Mouse (Mus musculus) embryonic facial prominence, embryonic 14.5 days (tissue): ENCODE data around the gene Gimap9. TPM values are rescaled to one million over a fixed set of nuclear protein-coding genes. Genes with fewer than 3 reads are reported as not detected.

Source experiments
- ATAC-seq: fragments of 200-750 bp; cut with Nextera tagmentation; 2 replicates; pipeline ENCODE4 v1.8.0; 2017; ENCODE audit warnings: low read depth, moderate number of reproducible peaks, moderate TSS enrichment
- DNase-seq: peaks from one replicate; pipeline ENCODE4 v3.0.0-alpha.2; 2015; ENCODE audit warnings: low spot score
- H3K27ac ChIP-seq: fragments of 300-500 bp; sonication (generic); replicated peaks from 2 replicates; pipeline ENCODE4 v1.5.1; 2014; ENCODE audit warnings: low read depth, mild to moderate bottlenecking, low read length, moderate library complexity
- H3K27me3 ChIP-seq: fragments of 300-500 bp; sonication (generic); replicated peaks from 2 replicates; pipeline ENCODE4 v1.6.1; 2014; ENCODE audit warnings: low read length; ENCODE audit not compliant: control insufficient read depth, insufficient read depth
- H3K36me3 ChIP-seq: fragments of 300-500 bp; sonication (generic); 2 replicates; pipeline ENCODE4 v1.6.1; 2014; ENCODE audit warnings: low read length, mixed read lengths; ENCODE audit not compliant: control insufficient read depth, insufficient read depth
- H3K4me1 ChIP-seq: fragments of 300-500 bp; sonication (generic); 2 replicates; pipeline ENCODE4 v1.6.1; 2014; ENCODE audit warnings: antibody characterized with exemption, low read length; ENCODE audit not compliant: control insufficient read depth, insufficient read depth
- H3K4me2 ChIP-seq: fragments of 300-500 bp; sonication (generic); 2 replicates; pipeline ENCODE4 v1.6.1; 2014; ENCODE audit warnings: low read depth, mild to moderate bottlenecking, low read length, moderate library complexity, mixed read lengths
- H3K4me3 ChIP-seq: fragments of 300-500 bp; sonication (generic); 2 replicates; pipeline ENCODE4 v1.5.1; 2014; ENCODE audit warnings: low read depth, mild to moderate bottlenecking, low read length
- H3K9ac ChIP-seq: fragments of 300-500 bp; sonication (generic); 2 replicates; pipeline ENCODE4 v1.6.1; 2014; ENCODE audit warnings: low read depth, mild to moderate bottlenecking, low read length, moderate library complexity, mixed read lengths
- H3K9me3 ChIP-seq: fragments of 300-500 bp; sonication (generic); 2 replicates; pipeline ENCODE4 v1.6.1; 2016; ENCODE audit warnings: low read length; ENCODE audit not compliant: control insufficient read depth
- WGBS: fragments of 180-500 bp; shearing (Covaris S2); extraction: QIAGEN DNeasy Blood & Tissue Kit; methylation state at CpG from one replicate; pipeline ENCODE4 v1.1.7; 2014; 5-methylcytosine and 5-hydroxymethylcytosine counted together
- polyA plus RNA-seq: library from polyadenylated mRNA; unstranded; fragments of >200 nt; fragmentation: Nextera tagmentation; extraction: Ambion mirVana; gene quantifications from 2 replicates; pipeline ENCODE4 v1.2.1, GENCODE M21; 2014

The Gimap9 gene
- polyA plus RNA-seq, 1 experiment from 2014 or later: 7.4 TPM

GRCm38 (mm10) chr6:48635105-48635504 is 40.8 kb upstream of the Gimap9 start:
- no peak for DNase-seq
- H3K4me2 ChIP-seq: no peak overlapping the region
- WGBS: 78% methylated on average over 2 of the region's 2 CpGs
- H3K27ac ChIP-seq: no peak overlapping the region
- ATAC-seq: no peak
- H3K4me1 ChIP-seq: no peaks in the 10 kb centered on the region
- no peaks in the 10 kb centered on the region for H3K36me3 ChIP-seq
- H3K27me3 ChIP-seq: 0 out of 2 replicates have a peak, but pooled peaks cover 2% of the 10 kb centered on the region
- no peak overlapping the region for H3K9ac ChIP-seq
- no peaks in the 10 kb centered on the region for H3K9me3 ChIP-seq
- no peak overlapping the region for H3K4me3 ChIP-seq

GRCm38 (mm10) chr6:48636515-48636914 is 39.4 kb upstream of the Gimap9 start:
- H3K9ac ChIP-seq: no peak overlapping the region
- no peak overlapping the region for H3K4me3 ChIP-seq
- H3K36me3 ChIP-seq: no peaks in the 10 kb centered on the region
- H3K27me3 ChIP-seq: no peaks in the 10 kb centered on the region
- ATAC-seq (no peak), DNase-seq (peak; percentile 9)
- 40% methylated on average over 6 of the region's 6 CpGs for WGBS
- H3K9me3 ChIP-seq: no peaks in the 10 kb centered on the region
- no peaks in the 10 kb centered on the region for H3K4me1 ChIP-seq
- H3K27ac ChIP-seq: no peak overlapping the region
- H3K4me2 ChIP-seq: no peak overlapping the region

- WGBS: 59% methylated on average over 6 of the region's 6 CpGs
- Histone ChIP-seq H3K9me3 (no peaks in the 10 kb centered on the region), H3K27ac (no peak overlapping the region), H3K27me3 (no peaks in the 10 kb centered on the region), H3K4me1 (no peaks in the 10 kb centered on the region), H3K4me2 (no peak overlapping the region), H3K4me3 (no peak overlapping the region), H3K9ac (no peak overlapping the region), H3K36me3 (no peaks in the 10 kb centered on the region)
- ATAC-seq (no peak), DNase-seq (no peak)
These were observed 38.0 kb upstream of the Gimap9 start for GRCm38 (mm10) chr6:48637811-48638500.

GRCm38 (mm10) chr6:48638553-48638952 is 37.4 kb upstream of the Gimap9 start:
- no peaks in the 10 kb centered on the region for H3K27me3 ChIP-seq
- DNase-seq (no peak), ATAC-seq (no peak)
- no peaks in the 10 kb centered on the region for H3K36me3 ChIP-seq
- WGBS: 80% methylated on average over 2 of the region's 2 CpGs
- H3K4me1 ChIP-seq: no peaks in the 10 kb centered on the region
- H3K9me3 ChIP-seq: no peaks in the 10 kb centered on the region
- no peak overlapping the region for H3K9ac ChIP-seq
- no peak overlapping the region for H3K4me2 ChIP-seq
- no peak overlapping the region for H3K27ac ChIP-seq
- H3K4me3 ChIP-seq: no peak overlapping the region

- WGBS: 67% methylated on average over 6 of the region's 6 CpGs
These were observed 34.5 kb upstream of the Gimap9 start for GRCm38 (mm10) chr6:48641391-48641790.

GRCm38 (mm10) chr6:48642764-48643292 is 33.1 kb upstream of the Gimap9 start:
- peak; percentile 83 for DNase-seq
- H3K36me3 ChIP-seq: no peaks in the 10 kb centered on the region
- H3K9me3 ChIP-seq: no peaks in the 10 kb centered on the region
- no peak overlapping the region for H3K27ac ChIP-seq
- H3K4me3 ChIP-seq: no peak overlapping the region
- H3K9ac ChIP-seq: no peak overlapping the region
- WGBS: 18% methylated on average over 4 of the region's 4 CpGs
- ATAC-seq: no peak
- no peak overlapping the region for H3K4me2 ChIP-seq
- H3K27me3 ChIP-seq: no peaks in the 10 kb centered on the region
- H3K4me1 ChIP-seq: no peaks in the 10 kb centered on the region

More at GRCm38 (mm10) chr6:48641391-48641790, 34.5 kb upstream of the Gimap9 start:
- ATAC-seq (no peak), DNase-seq (no peak)
- no peaks in the 10 kb centered on the region for H3K9me3 ChIP-seq
- H3K36me3 ChIP-seq: no peaks in the 10 kb centered on the region
- H3K27me3 ChIP-seq: no peaks in the 10 kb centered on the region
- H3K4me2 ChIP-seq: no peak overlapping the region
- H3K4me3 ChIP-seq: no peak overlapping the region
- no peak overlapping the region for H3K27ac ChIP-seq
- H3K9ac ChIP-seq: no peak overlapping the region
- H3K4me1 ChIP-seq: no peaks in the 10 kb centered on the region

- Histone ChIP-seq H3K27me3 (no peaks in the 10 kb centered on the region), H3K9me3 (no peaks in the 10 kb centered on the region), H3K4me3 (no peak overlapping the region), H3K4me1 (no peaks in the 10 kb centered on the region), H3K36me3 (no peaks in the 10 kb centered on the region), H3K27ac (no peak overlapping the region), H3K4me2 (no peak overlapping the region), H3K9ac (no peak overlapping the region)
- WGBS: 14% methylated on average over 12 of the region's 12 CpGs
- 0 out of 2 replicates have a peak, but pooled peaks have one; percentile 18 for ATAC-seq
- peak; percentile 73 for DNase-seq
These were observed 30.1 kb upstream of the Gimap9 start for GRCm38 (mm10) chr6:48645660-48646308.

GRCm38 (mm10) chr6:48646309-48646690 is 29.6 kb upstream of the Gimap9 start:
- no peak for ATAC-seq
- H3K27me3 ChIP-seq: no peaks in the 10 kb centered on the region

More at GRCm38 (mm10) chr6:48646309-48646690, 29.6 kb upstream of the Gimap9 start:
- Histone ChIP-seq H3K9me3 (no peaks in the 10 kb centered on the region), H3K4me3 (no peak overlapping the region), H3K4me2 (no peak overlapping the region), H3K9ac (no peak overlapping the region), H3K27ac (no peak overlapping the region), H3K4me1 (no peaks in the 10 kb centered on the region), H3K36me3 (no peaks in the 10 kb centered on the region)
- 78% methylated on average over 4 of the region's 4 CpGs for WGBS
- no peak for DNase-seq
